Mouse (Mus musculus) MEL (cell line): ENCODE measurements around the gene Amotl1. TPM values are rescaled to one million over a fixed set of nuclear protein-coding genes. Genes with fewer than 3 reads are reported as not detected.

Source experiments
- DNase-seq: peaks from one replicate; pipeline ENCODE4 v3.0.0; 2011; ENCODE audit warnings: low read depth, low spot score
- H3K27ac ChIP-seq: 2 replicates; pipeline ENCODE4 v1.5.1; 2012; ENCODE audit warnings: low read depth, mild to moderate bottlenecking, control low read depth, low read length, moderate library complexity; ENCODE audit not compliant: control insufficient read depth
- H3K27me3 ChIP-seq, 2 experiments: fragments of 150-350 bp in 1 of 2; sonication (generic) in 1 of 2; 2 replicates each; pipeline ENCODE4 v1.6.1; 2012; ENCODE audit warnings: low read length in 2 of 2, mild to moderate bottlenecking in 2 of 2, improper control_type of control experiment in 1 of 2, moderate library complexity in 1 of 2; ENCODE audit not compliant: insufficient read depth in 2 of 2, control insufficient read depth in 1 of 2
- H3K36me3 ChIP-seq, 2 experiments: 2 replicates each; pipeline ENCODE4 v1.6.1; 2012 to 2014; ENCODE audit warnings: low read length in 2 of 2, improper control_type of control experiment in 1 of 2, inconsistent platforms in 1 of 2, mild to moderate bottlenecking in 1 of 2; ENCODE audit not compliant: insufficient read depth in 2 of 2, control insufficient read depth in 1 of 2
- H3K4me1 ChIP-seq, 2 experiments: fragments of 150-350 bp in 1 of 2; sonication (generic) in 1 of 2; 2 replicates each; pipeline ENCODE4 v1.6.1; 2012; ENCODE audit warnings: low read length in 2 of 2, improper control_type of control experiment in 1 of 2, mild to moderate bottlenecking in 1 of 2; ENCODE audit not compliant: insufficient read depth in 2 of 2, control insufficient read depth in 1 of 2
- H3K4me3 ChIP-seq, 2 experiments: fragments of 150-350 bp in 1 of 2; sonication (generic) in 1 of 2; 2 replicates each; pipeline ENCODE4 v1.5.1; 2012; ENCODE audit warnings: low read depth in 2 of 2, low read length in 2 of 2, mild to moderate bottlenecking in 2 of 2, moderate library complexity in 2 of 2, control low read depth in 1 of 2, improper control_type of control experiment in 1 of 2; ENCODE audit not compliant: control insufficient read depth in 1 of 2, insufficient read depth in 1 of 2
- H3K79me2 ChIP-seq: 2 replicates; pipeline ENCODE4 v1.6.1; 2012; ENCODE audit warnings: mild to moderate bottlenecking, low read length, moderate library complexity; ENCODE audit not compliant: control insufficient read depth, poor library complexity, insufficient read depth
- H3K9ac ChIP-seq: 2 replicates; pipeline ENCODE4 v1.6.1; 2012; ENCODE audit warnings: low read depth, mild to moderate bottlenecking, control low read depth, low read length, moderate library complexity; ENCODE audit not compliant: control insufficient read depth, poor library complexity, severe bottlenecking
- H3K9me3 ChIP-seq: fragments of 150-350 bp; sonication (generic); replicated peaks from 2 replicates; pipeline ENCODE4 v1.6.1; 2012; ENCODE audit warnings: mild to moderate bottlenecking, low read length, improper control_type of control experiment, moderate library complexity; ENCODE audit not compliant: insufficient read depth
- CHD1 ChIP-seq: IDR thresholded peaks from 2 replicates; pipeline ENCODE4 v1.6.1; 2012; ENCODE audit warnings: low read depth, mild to moderate bottlenecking, inconsistent platforms, low read length, improper control_type of control experiment
- CTCF ChIP-seq, 3 experiments: IDR thresholded peaks in 2 of 3; conservative IDR thresholded peaks in 1 of 3; 2 replicates each; pipeline ENCODE4 v1.5.1; 2011 to 2012; ENCODE audit warnings: low read length in 3 of 3, low read depth in 2 of 3, mild to moderate bottlenecking in 2 of 3, improper control_type of control experiment in 1 of 3, inconsistent platforms in 1 of 3, mixed read lengths in 1 of 3, moderate library complexity in 1 of 3; ENCODE audit not compliant: control insufficient read depth in 1 of 3, insufficient read depth in 1 of 3, poor library complexity in 1 of 3, severe bottlenecking in 1 of 3
- ELF1 ChIP-seq: IDR thresholded peaks from 2 replicates; pipeline ENCODE4 v1.6.1; 2014; ENCODE audit warnings: low read depth, mild to moderate bottlenecking, inconsistent platforms, low read length, improper control_type of control experiment, moderate library complexity
- NRF1 ChIP-seq: IDR thresholded peaks from 2 replicates; pipeline ENCODE4 v1.6.1; 2014; ENCODE audit warnings: low read depth, mild to moderate bottlenecking, inconsistent platforms, low read length, improper control_type of control experiment, moderate library complexity; ENCODE audit not compliant: poor library complexity, insufficient read depth, severe bottlenecking
- POLR2A ChIP-seq, 2 experiments: IDR thresholded peaks; 2 replicates each; pipeline ENCODE4 v1.6.1; 2011 to 2012; ENCODE audit warnings: low read length in 2 of 2, mild to moderate bottlenecking in 2 of 2, control low read depth in 1 of 2, improper control_type of control experiment in 1 of 2, low read depth in 1 of 2, moderate library complexity in 1 of 2; ENCODE audit not compliant: control insufficient read depth in 1 of 2, insufficient read depth in 1 of 2, poor library complexity in 1 of 2
- POLR2AphosphoS5 ChIP-seq: IDR thresholded peaks from 2 replicates; pipeline ENCODE4 v1.6.1; 2012; ENCODE audit warnings: low read depth, borderline replicate concordance, mild to moderate bottlenecking, inconsistent platforms, low read length, moderate library complexity, mixed read lengths
- RAD21 ChIP-seq: IDR thresholded peaks from 2 replicates; pipeline ENCODE4 v1.6.1; 2011; ENCODE audit warnings: mild to moderate bottlenecking, low read depth, low read length, improper control_type of control experiment
- SMC3 ChIP-seq: IDR thresholded peaks from 2 replicates; pipeline ENCODE4 v1.6.1; 2011; ENCODE audit warnings: low read depth, low read length, improper control_type of control experiment
- UBTF ChIP-seq: IDR thresholded peaks from 2 replicates; pipeline ENCODE4 v1.6.1; 2012; ENCODE audit warnings: low read depth, mild to moderate bottlenecking, inconsistent platforms, low read length, improper control_type of control experiment, moderate library complexity, borderline replicate concordance; ENCODE audit not compliant: insufficient read depth
- USF2 ChIP-seq, 2 experiments: IDR thresholded peaks; 2 replicates each; pipeline ENCODE4 v1.6.1; 2011 to 2012; ENCODE audit warnings: improper control_type of control experiment in 2 of 2, low read length in 2 of 2, borderline replicate concordance in 1 of 2, inconsistent platforms in 1 of 2, low read depth in 1 of 2, mild to moderate bottlenecking in 1 of 2; ENCODE audit not compliant: insufficient read depth in 1 of 2
- ZC3H11A ChIP-seq: IDR thresholded peaks from 2 replicates; pipeline ENCODE4 v1.6.1; 2012; ENCODE audit warnings: low read depth, mild to moderate bottlenecking, inconsistent platforms, low read length, improper control_type of control experiment
- ZMIZ1 ChIP-seq: IDR thresholded peaks from 2 replicates; pipeline ENCODE4 v1.6.1; 2012; ENCODE audit warnings: low read depth, mild to moderate bottlenecking, inconsistent platforms, low read length, improper control_type of control experiment, moderate library complexity
- polyA plus RNA-seq, 2 experiments: library from polyadenylated mRNA; stranded (reverse) in 1 of 2; unstranded in 1 of 2; fragments of >175 nt in 1 of 2; fragments of >200 nt in 1 of 2; gene quantifications; 2 replicates each; pipeline versions ENCODE4 v1.2.1 to v1.2.4; 2012; ENCODE audit warnings: low replicate concordance in 2 of 2, low read depth in 1 of 2; ENCODE audit not compliant: insufficient read length in 2 of 2, insufficient read depth in 1 of 2, missing spikeins in 1 of 2
- total RNA-seq: library from RNA; depleted of rRNA; stranded (reverse); fragments of 300-350 nt; gene quantifications from 2 replicates; pipeline ENCODE4 v1.2.3, GENCODE M21; 2012

The Amotl1 gene
- total and polyA plus RNA-seq, 3 experiments, result 7.4 to 9.3 TPM; not detected in 1

- no peak overlapping the region for H3K4me3 ChIP-seq
- H3K79me2 ChIP-seq, result no peaks in the 10 kb centered on the region
- peak; percentile 37 to 75 (median 68) for TF ChIP-seq CTCF (IDR thresholded peaks at IDR 0.05 in 2 of 3, conservative IDR thresholded peaks at IDR 0.05 in 1 of 3; ENCODE audit: control insufficient read depth in 1 of 3, insufficient read depth in 1 of 3, low read depth in 2 of 3, low read length in 3 of 3, poor library complexity in 1 of 3, severe bottlenecking in 1 of 3)
- no peak for TF ChIP-seq USF2 (IDR thresholded peaks at IDR 0.05; ENCODE audit: borderline replicate concordance in 1 of 2, insufficient read depth in 1 of 2, low read depth in 1 of 2, low read length in 2 of 2)
- TF ChIP-seq RAD21, result peak; percentile 55
- TF ChIP-seq SMC3, result peak; percentile 65
- peak; percentile 63 for TF ChIP-seq ZC3H11A
- H3K9ac ChIP-seq, result no peak overlapping the region
- H3K4me1 ChIP-seq, result peaks cover 10 to 31% of the 10 kb centered on the region in 2 experiments
- no peaks in the 10 kb centered on the region for H3K9me3 ChIP-seq
- DNase-seq, result peak; percentile 63
- H3K27ac ChIP-seq, result no peak overlapping the region
- no peaks in the 10 kb centered on the region for H3K27me3 ChIP-seq
- peaks cover 0 to 22% of the 10 kb centered on the region in 2 experiments; a peak in 2 of 4 replicates for H3K36me3 ChIP-seq
Observed at GRCm38 (mm10) chr9:14603475-14603874, 41.4 kb downstream of the Amotl1 start.

- H3K27me3 ChIP-seq, result no peaks in the 10 kb centered on the region
- H3K79me2 ChIP-seq, result no peaks in the 10 kb centered on the region
- H3K4me3 ChIP-seq, result no peak overlapping the region
- H3K36me3 ChIP-seq, result peaks cover 2 to 10% of the 10 kb centered on the region in 2 experiments; a peak in 3 of 4 replicates
- TF ChIP-seq ELF1 (no peak), CHD1 (no peak), POLR2A (IDR thresholded peaks at IDR 0.05; ENCODE audit: control insufficient read depth in 1 of 2, insufficient read depth in 1 of 2, low read depth in 1 of 2, low read length in 2 of 2, poor library complexity in 1 of 2) (no peak), SMC3 (no peak), RAD21 (no peak), UBTF (no peak)
- H3K9ac ChIP-seq, result no peak overlapping the region
- peaks cover 0 to 10% of the 10 kb centered on the region in 2 experiments for H3K4me1 ChIP-seq
- H3K9me3 ChIP-seq, result no peaks in the 10 kb centered on the region
- DNase-seq, result no peak
- H3K27ac ChIP-seq, result no peak overlapping the region
Observed at GRCm38 (mm10) chr9:14599799-14600198, 45.1 kb downstream of the Amotl1 start.

- H3K9me3 ChIP-seq, result no peaks in the 10 kb centered on the region
- H3K27me3 ChIP-seq, result no peaks in the 10 kb centered on the region
- no peak overlapping the region for H3K4me3 ChIP-seq
- H3K9ac ChIP-seq, result no peak overlapping the region
- H3K36me3 ChIP-seq, result peaks cover 0 to 2% of the 10 kb centered on the region in 2 experiments; a peak in 1 of 4 replicates
- H3K4me1 ChIP-seq, result peaks cover 0 to 2% of the 10 kb centered on the region in 2 experiments; a peak in 3 of 4 replicates
- no peak overlapping the region for H3K27ac ChIP-seq
- TF ChIP-seq USF2 (IDR thresholded peaks at IDR 0.05; ENCODE audit: borderline replicate concordance in 1 of 2, insufficient read depth in 1 of 2, low read depth in 1 of 2, low read length in 2 of 2) (no peak), ZMIZ1 (no peak), NRF1 (no peak), POLR2AphosphoS5 (peak; percentile 90; the same call in 1 of the 2 replicates), CHD1 (no peak)
- H3K79me2 ChIP-seq, result no peaks in the 10 kb centered on the region
- DNase-seq, result no peak
Observed at GRCm38 (mm10) chr9:14598157-14598556, 46.7 kb downstream of the Amotl1 start.
